Mouse (Mus musculus): ENCODE measurements around the gene Erc2.

DNA sequence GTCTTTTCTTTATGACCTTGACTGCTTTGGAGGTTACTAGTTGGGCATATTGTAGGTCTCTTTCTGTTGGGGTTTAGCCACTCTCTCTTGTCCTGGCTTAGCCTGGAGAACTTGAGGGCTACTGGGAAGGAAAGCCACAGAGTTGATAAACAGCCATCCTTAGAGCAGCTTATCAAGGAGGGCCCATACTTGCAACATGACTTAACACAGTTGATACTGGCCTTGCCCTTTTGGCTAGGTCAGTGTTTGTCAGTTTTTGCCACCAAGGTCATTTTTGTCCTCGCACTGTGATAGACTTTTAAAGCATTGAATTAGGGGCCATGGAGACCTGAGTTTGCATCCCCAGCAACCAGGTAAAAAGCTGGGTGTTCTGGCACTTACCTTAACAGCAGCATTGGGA, 858.6 kb downstream of the Erc2 start:
- TF ChIP-seq CTCF (IDR thresholded peaks at IDR 0.05; ENCODE audit: low read depth): no peak
- no peak for TF ChIP-seq EP300 (IDR thresholded peaks at IDR 0.05; ENCODE audit: low read depth)

All from liver, embryonic 14.5 days (tissue).